Mouse (Mus musculus) heart, postnatal 36 days (tissue): ENCODE data around the gene Wbp1. TPM values are rescaled to one million over a fixed set of nuclear protein-coding genes. Genes with fewer than 3 reads are reported as not detected.
A peak's percentile ranks its signal among the peaks of the same experiment; 100 is the strongest.

Experiments used
- DNase-seq, 2 experiments: peaks; one replicate each; pipeline ENCODE4 v3.0.0; 2021 to 2022
- intact Hi-C: fragments of 180-260 bp; cut with DNase I; formaldehyde crosslinking; loops from one replicate; pipeline ENCODE4 v1.15.1; 2025
- total RNA-seq, 2 experiments: library from RNA; stranded (reverse); gene quantifications; 2 replicates each; pipeline ENCODE4 v1.2.3; 2021

The Wbp1 gene
- total RNA-seq, 2 experiments from 2014 or later, result 71.0 to 71.7 TPM

GRCm38 (mm10) chr6:83118825-83119733, 2.3 kb downstream of the Wbp1 start:
- intact Hi-C loops, result no loop called here
- DNase-seq, result no peak

DNA sequence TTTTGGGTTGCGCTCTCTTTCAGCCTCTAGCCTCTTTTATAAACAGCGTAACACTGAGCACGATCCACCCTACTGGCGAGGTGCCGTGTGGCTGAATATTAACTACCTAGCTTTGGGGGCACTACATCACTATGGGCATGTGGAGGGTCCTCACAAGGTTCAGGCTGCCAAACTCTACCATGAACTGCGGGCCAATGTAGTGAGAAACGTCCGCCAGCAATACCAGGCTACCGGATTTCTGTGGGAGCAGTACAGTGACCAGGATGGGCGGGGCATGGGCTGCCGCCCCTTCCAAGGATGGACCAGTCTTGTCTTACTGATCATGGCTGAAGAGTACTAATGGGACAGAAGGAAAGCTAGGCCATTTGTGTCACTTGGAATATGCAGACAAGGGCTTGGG, 3.0 kb downstream of the Wbp1 start:
- intact Hi-C loops, result no loop called here
- no peak for DNase-seq

- no peak for DNase-seq
- intact Hi-C loops, result loop anchor here (2.0 kb wide), 1 partner anchor 43 kb away; no protein-coding TSS in a partner anchor
Measured at GRCm38 (mm10) chr6:83117616-83118015, 3.7 kb downstream of the Wbp1 start.

GRCm38 (mm10) chr6:83117165-83117438, 4.3 kb downstream of the Wbp1 start:
- no peak for DNase-seq
- intact Hi-C loops, result loop anchor here (2.0 kb wide), 1 partner anchor 44 kb away; no protein-coding TSS in a partner anchor

DNA sequence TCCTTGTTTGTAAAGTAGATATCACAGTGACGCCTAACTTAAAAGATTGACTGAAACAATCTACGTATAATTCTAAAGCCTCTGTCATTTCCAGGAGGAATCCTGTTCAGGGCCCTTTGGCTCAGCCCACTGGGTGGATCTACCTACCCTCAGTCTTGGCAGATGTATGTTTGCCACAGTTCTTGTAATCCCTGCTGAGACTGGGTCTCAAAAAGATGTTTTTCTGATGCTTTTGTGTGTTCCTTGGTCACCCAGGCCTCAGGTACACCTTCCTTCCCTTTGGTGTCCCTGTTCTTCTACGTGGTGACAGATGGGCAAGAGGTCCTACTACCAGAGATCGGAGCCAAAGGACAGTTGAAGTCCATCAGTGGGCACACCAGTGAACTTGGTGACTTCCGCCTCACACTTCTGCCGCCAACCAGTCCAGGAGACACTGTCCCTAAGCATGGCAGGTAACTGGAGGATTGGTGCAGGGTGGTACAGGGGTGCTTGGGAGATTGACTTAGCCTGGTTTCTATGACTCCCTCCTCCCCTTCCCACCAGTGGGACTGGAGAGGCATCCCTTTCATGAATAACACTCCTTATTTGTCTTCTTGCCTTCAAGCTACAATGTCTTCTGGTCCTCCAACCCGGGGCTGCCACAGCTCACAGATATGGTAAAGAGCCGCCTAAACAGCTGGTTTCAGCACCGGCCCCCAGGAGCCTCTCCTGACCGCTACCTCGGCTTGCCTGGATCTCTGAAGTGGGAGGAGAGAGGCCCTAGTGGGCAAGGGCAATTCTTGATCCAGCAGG, 4.8 kb downstream of the Wbp1 start:
- no peak for DNase-seq
- intact Hi-C loops, result loop anchor here (2.0 kb wide), 1 partner anchor 44 kb away; no protein-coding TSS in a partner anchor

DNA sequence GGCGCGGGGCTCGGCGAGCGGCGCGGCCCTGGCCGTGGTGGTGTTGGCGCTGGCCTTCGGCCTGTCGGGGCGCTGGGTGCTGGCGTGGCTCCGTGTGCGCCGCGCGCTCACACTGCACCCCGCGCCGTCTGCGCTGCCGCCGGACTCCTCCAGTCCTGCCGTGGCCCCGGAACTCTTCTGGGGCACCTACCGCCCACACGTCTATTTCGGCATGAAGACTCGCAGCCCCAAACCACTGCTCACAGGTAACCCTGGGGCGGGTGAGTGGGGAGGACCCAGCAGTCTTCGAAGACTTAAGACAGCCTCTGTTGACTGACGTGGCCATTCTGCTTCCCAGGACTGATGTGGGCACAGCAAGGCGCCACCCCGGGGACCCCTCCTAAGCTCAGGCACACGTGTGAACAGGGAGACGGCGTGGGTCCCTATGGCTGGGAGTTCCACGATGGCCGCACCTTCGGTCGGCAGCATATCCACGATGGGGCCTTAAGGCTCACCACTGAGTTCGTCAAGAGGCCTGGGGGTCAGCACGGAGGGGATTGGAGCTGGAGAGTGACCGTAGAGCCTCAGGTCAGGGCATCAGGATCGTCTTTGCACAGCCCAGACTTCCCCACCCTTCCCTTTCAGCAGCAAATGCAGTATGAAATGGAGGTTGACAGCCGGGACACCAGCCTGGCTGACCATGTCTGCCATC, 5.5 kb downstream of the Wbp1 start:
- no peak for DNase-seq
- intact Hi-C loops, result loop anchor here (2.0 kb wide), 1 partner anchor 45 kb away; no protein-coding TSS in a partner anchor

DNA sequence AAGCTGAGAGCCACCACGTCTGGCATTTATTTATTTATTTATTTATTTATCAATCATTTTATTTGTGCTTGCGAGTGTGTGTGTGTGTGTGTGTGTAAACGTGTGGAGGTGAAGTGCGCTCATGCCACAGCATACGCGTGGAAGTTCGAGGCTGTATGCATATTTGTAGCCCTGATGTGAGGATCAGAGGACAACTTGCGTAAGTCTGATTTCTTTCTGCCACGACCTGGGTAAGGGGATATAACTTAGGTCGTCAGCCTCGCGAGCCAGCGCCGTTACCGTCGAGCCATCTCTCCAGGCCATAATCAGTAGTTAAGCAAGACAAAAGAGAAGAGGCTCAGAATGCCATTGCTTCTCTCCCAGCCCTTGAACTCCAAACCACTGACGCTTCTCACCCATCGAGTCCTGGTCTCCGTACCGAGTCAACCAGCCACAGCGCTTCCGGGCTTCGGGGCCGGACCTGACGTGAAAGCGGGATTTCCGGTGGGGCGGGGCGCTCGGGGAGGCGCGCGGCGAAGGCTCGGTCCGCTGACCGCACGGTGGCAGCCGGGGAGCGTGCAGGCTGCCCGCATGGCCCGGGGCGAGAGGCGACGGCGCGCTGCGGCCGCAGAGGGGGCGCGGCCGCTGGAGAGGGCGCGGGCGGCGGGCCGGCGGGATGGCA, 6.2 kb downstream of the Wbp1 start, which contains the start of gene Mogs:
Gene Mogs, plus strand, starts transcription at position 486 of the 661 bp plus-strand sequence.
- intact Hi-C loops, result no loop called here
- DNase-seq, result peak; percentile 95 to 96

DNA sequence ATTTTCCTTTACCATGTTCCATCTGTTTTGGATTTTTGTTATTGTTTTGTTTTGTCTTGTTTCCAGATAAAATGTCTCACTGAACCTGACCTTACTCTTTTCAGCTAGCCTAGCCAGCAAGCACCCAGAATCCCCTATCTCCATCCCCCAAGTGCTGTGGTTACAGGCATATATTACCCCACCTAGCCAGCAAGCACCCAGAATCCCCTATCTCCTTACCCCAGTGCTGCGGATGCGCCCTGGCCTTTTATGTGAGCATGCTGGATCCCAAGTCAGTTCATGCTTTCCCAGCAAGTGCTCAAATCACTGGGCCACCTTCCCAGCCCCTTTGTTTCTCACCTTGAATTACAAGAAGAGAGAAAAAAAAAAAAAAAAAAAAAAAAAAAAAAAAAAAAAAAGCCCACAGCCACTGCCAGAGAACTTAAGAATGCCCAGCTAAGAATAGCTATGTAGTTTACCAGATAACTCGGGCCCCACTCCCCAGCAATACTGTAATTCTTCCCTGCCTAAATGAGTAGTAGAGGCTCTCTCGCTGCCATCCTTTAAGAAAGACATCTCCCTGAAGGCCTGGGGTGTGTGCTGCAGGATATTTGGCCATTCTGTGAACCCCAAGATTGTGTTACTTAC, 9.7 kb downstream of the Wbp1 start:
- no peak for DNase-seq
- intact Hi-C loops, result no loop called here

- intact Hi-C loops, result loop anchor here (5.0 kb wide), 1 partner anchor 168 kb away; no protein-coding TSS in a partner anchor
Measured at GRCm38 (mm10) chr6:83108762-83109668, 12.3 kb downstream of the Wbp1 start, which contains the start of gene Mrpl53. Mrpl53 (plus strand) TSS chr6:83109040.

GRCm38 (mm10) chr6:83107566-83108400, 13.6 kb downstream of the Wbp1 start:
- peak; percentile 75 to 81 for DNase-seq
- intact Hi-C loops, result loop anchor here (5.0 kb wide), 1 partner anchor 170 kb away; no protein-coding TSS in a partner anchor

More at GRCm38 (mm10) chr6:83108762-83109668, 12.3 kb downstream of the Wbp1 start, which contains the start of gene Mrpl53:
- DNase-seq, result peak; percentile 85 to 88

- no peak for DNase-seq
- intact Hi-C loops, result no loop called here
Measured at GRCm38 (mm10) chr6:83104158-83104557, 17.2 kb downstream of the Wbp1 start.

- intact Hi-C loops, result no loop called here
- no peak for DNase-seq
Measured at GRCm38 (mm10) chr6:83103130-83103650, 18.2 kb downstream of the Wbp1 start.

GRCm38 (mm10) chr6:83101688-83102556, 19.4 kb downstream of the Wbp1 start:
- intact Hi-C loops, result loop anchor here (1.0 kb wide), 3 partner anchors 24 to 106 kb away; partner anchors contain the start of gene Aup1
- peak; percentile 59 to 63 for DNase-seq

- intact Hi-C loops, result loop anchor here (1.0 kb wide), 3 partner anchors 23 to 105 kb away; partner anchors contain the start of gene Aup1
- DNase-seq, result peak; percentile 87 to 88
Measured at GRCm38 (mm10) chr6:83101316-83101687, 20.1 kb downstream of the Wbp1 start, which contains the start of the genes Ccdc142 and Gm42688. Ccdc142 (plus strand) TSS chr6:83101601. Gm42688 (plus strand) TSS chr6:83101617.

DNA sequence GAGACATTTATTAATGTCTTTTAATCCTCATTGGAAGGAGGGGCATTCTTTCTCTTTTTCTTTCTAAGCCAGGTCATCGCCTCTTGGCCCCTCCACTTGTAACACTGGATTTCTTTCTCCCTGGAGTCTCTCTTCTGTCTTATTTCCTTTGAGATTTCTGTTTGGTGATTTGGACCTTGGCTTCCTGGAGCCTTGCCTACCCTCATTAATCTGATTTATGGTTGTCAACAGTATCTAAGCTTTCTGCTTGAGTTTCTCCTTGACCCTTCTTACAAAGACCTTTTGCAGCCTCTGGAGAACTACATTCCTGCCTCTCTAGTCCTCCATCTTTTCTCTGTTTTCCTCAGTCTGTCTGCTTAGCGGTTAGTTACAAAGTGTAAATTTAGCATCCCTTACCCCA, 22.9 kb downstream of the Wbp1 start:
- intact Hi-C loops, result no loop called here
- no peak for DNase-seq

DNA sequence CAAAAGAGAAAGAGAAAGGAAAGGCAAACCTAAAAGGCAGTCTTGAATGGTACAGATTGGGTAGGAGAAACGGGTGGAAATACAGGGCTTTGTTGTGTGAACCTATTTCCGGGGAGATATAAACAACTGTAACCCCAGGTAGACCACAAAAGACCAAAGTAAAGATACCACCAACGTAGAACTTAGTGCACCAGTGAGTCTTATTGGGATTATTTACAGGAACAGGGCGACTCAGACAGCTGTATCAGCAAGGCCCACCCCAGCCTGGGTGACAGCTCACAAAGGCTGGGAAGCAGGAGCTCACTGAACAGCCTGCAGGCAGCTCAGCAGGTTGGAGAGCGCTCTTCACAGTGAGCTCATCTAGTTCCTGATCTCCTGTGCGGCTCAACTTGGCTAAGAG, 25.4 kb downstream of the Wbp1 start:
- intact Hi-C loops, result no loop called here

More for the DNA sequence above, 25.4 kb downstream of the Wbp1 start:
- DNase-seq, result no peak
